In the genomic region with DNA sequence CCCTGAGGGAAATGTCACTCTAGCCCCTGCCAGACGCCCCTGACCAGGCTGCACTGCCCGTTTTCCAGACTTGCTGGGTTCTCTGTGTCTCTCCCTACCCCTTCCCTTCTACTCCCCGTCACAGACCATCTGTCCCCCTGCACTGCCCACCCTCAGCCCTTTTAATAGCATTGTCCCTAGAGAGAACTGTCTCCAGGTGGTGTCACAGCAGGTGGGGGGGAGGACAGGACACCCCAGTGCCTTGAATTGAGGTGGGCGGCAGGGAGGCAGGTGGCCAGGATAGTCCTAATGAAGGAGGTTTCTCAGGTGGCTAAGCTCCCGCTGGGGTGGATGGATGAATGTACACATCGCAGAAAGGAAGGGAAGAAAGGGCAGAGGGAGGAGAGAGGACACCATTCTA, we compare ENCODE assay signal across 13 mouse cellular contexts. TPM values are rescaled to one million over a fixed set of nuclear protein-coding genes. Genes with fewer than 3 reads are reported as not detected.
DNase-seq lines count a peak whose midpoint lies in the region; ATAC-seq and TF ChIP-seq lines count a peak whose summit lies in the region.
"Had no signal": no experiment of that assay in that cellular context is flagged by ENCODE, and none has a peak within 500 bp of the region (broad histone marks: within the 10 kb centered on the region; RNA-seq: fewer than 3 reads in every experiment).

No protein-coding gene starts in this region.

- no peaks in the 10 kb centered on the region for H3K9me3 ChIP-seq in heart, embryonic 13.5 days
- H3K9me3 ChIP-seq in embryonic facial prominence, embryonic 13.5 days: no peaks in the 10 kb centered on the region
- no peaks in the 10 kb centered on the region for H3K9me3 ChIP-seq in hindbrain, embryonic 13.5 days
- no peaks in the 10 kb centered on the region for H3K9me3 ChIP-seq in midbrain, postnatal 0 days (ENCODE audit: low read length)
- no peaks in the 10 kb centered on the region for H3K9me3 ChIP-seq in kidney, embryonic 16.5 days (ENCODE audit: low read length)
- H3K9me3 ChIP-seq: embryonic facial prominence, embryonic 15.5 days had no signal

- 25% methylated on average over 6 of the region's 6 CpGs for WGBS in heart, embryonic 13.5 days
- 40% methylated on average over 6 of the region's 6 CpGs for WGBS in heart, adult 2 months
- WGBS in embryonic facial prominence, embryonic 13.5 days: 11% methylated on average over 6 of the region's 6 CpGs
- WGBS in hindbrain, embryonic 13.5 days: 7% methylated on average over 6 of the region's 6 CpGs
- WGBS in midbrain, postnatal 0 days: 13% methylated on average over 6 of the region's 6 CpGs
- WGBS in kidney, embryonic 16.5 days: 21% methylated on average over 6 of the region's 6 CpGs

- H3K4me3 ChIP-seq in heart, embryonic 13.5 days: no peak overlapping the region
- H3K4me3 ChIP-seq in heart, adult 2 months: no peak overlapping the region
- H3K4me3 ChIP-seq in embryonic facial prominence, embryonic 13.5 days: no peak overlapping the region
- H3K4me3 ChIP-seq in hindbrain, embryonic 13.5 days: no peak overlapping the region
- H3K4me3 ChIP-seq in midbrain, postnatal 0 days (ENCODE audit: low read depth, low read length): no peak overlapping the region
- no peak overlapping the region for H3K4me3 ChIP-seq in kidney, embryonic 16.5 days (ENCODE audit: low read length)
- H3K4me3 ChIP-seq: embryonic facial prominence, embryonic 15.5 days had no signal

- H3K79me2 ChIP-seq in heart, adult 2 months (replicated peaks; ENCODE audit: control insufficient read depth, insufficient read depth, low read length): no peaks in the 10 kb centered on the region

- peaks cover 47% of the 10 kb centered on the region for H3K27me3 ChIP-seq in heart, embryonic 13.5 days (replicated peaks)
- no peaks in the 10 kb centered on the region for H3K27me3 ChIP-seq in heart, adult 2 months (ENCODE audit: control insufficient read depth, insufficient read depth, low read length)
- H3K27me3 ChIP-seq in embryonic facial prominence, embryonic 13.5 days: peaks cover 72% of the 10 kb centered on the region
- H3K27me3 ChIP-seq in hindbrain, embryonic 13.5 days: peaks cover 30% of the 10 kb centered on the region
- no peaks in the 10 kb centered on the region; the same call in 1 of the 2 replicates for H3K27me3 ChIP-seq in midbrain, postnatal 0 days (ENCODE audit: insufficient read depth, low read length)
- peaks cover 27% of the 10 kb centered on the region for H3K27me3 ChIP-seq in kidney, embryonic 16.5 days (ENCODE audit: insufficient read depth, low read length)

- peak overlapping the region; percentile 55 for H3K9ac ChIP-seq in heart, embryonic 13.5 days
- no peak overlapping the region for H3K9ac ChIP-seq in heart, adult 2 months (ENCODE audit: low read depth, low read length)
- 0 out of 2 replicates have a peak overlapping the region, but pooled peaks have one; percentile 21 for H3K9ac ChIP-seq in embryonic facial prominence, embryonic 13.5 days
- peak overlapping the region; percentile 63 for H3K9ac ChIP-seq in hindbrain, embryonic 13.5 days
- H3K9ac ChIP-seq in midbrain, postnatal 0 days (replicated peaks; ENCODE audit: low read length, poor library complexity, severe bottlenecking): peak overlapping the region; percentile 42; the same call in 1 of the 2 replicates
- no peak overlapping the region; the same call in 1 of the 2 replicates for H3K9ac ChIP-seq in kidney, embryonic 16.5 days (replicated peaks; ENCODE audit: low read length)
- H3K9ac ChIP-seq: embryonic facial prominence, embryonic 15.5 days had no signal

- no peak for TF ChIP-seq POLR2A in heart, adult 2 months (IDR thresholded peaks at IDR 0.05; ENCODE audit: insufficient read depth, low read depth, low read length)

- no peak for DNase-seq in heart, adult 2 months
- no peak for DNase-seq in midbrain, postnatal 0 days (ENCODE audit: low spot score)
- no peak for DNase-seq in B cell, adult 2 months
- DNase-seq in spleen, postnatal 14 days (ENCODE audit: low spot score in 2 of 2): no peak
- DNase-seq: kidney, adult 11 months; thymus, adult 18-20 months had no signal

- TF ChIP-seq EP300 in heart, adult 2 months (IDR thresholded peaks at IDR 0.05; ENCODE audit: insufficient read depth, low read depth, low read length): no peak

- no peaks in the 10 kb centered on the region for H3K36me3 ChIP-seq in heart, embryonic 13.5 days
- H3K36me3 ChIP-seq in heart, adult 2 months (ENCODE audit: control insufficient read depth, insufficient read depth, low read length): no peaks in the 10 kb centered on the region
- no peaks in the 10 kb centered on the region for H3K36me3 ChIP-seq in embryonic facial prominence, embryonic 13.5 days
- no peaks in the 10 kb centered on the region for H3K36me3 ChIP-seq in hindbrain, embryonic 13.5 days
- H3K36me3 ChIP-seq in midbrain, postnatal 0 days (ENCODE audit: insufficient read depth, low read length): no peaks in the 10 kb centered on the region
- H3K36me3 ChIP-seq in kidney, embryonic 16.5 days (ENCODE audit: insufficient read depth, low read length): no peaks in the 10 kb centered on the region
- H3K36me3 ChIP-seq: embryonic facial prominence, embryonic 15.5 days had no signal

- intact Hi-C loops in heart, adult 2 months (cut with DNase I): loop anchor here (10.0 kb wide), 1 partner anchor 440 kb away; no protein-coding TSS in a partner anchor

- no peak overlapping the region for H3K27ac ChIP-seq in heart, embryonic 13.5 days (replicated peaks)
- no peak overlapping the region for H3K27ac ChIP-seq in heart, adult 2 months
- no peak overlapping the region for H3K27ac ChIP-seq in embryonic facial prominence, embryonic 13.5 days
- H3K27ac ChIP-seq in hindbrain, embryonic 13.5 days: peak overlapping the region; percentile 35; the same call in 1 of the 2 replicates
- H3K27ac ChIP-seq in midbrain, postnatal 0 days (ENCODE audit: low read depth, low read length): no peak overlapping the region
- H3K27ac ChIP-seq in kidney, embryonic 16.5 days (ENCODE audit: low read length): no peak overlapping the region
- H3K27ac ChIP-seq: embryonic facial prominence, embryonic 15.5 days had no signal

- ATAC-seq in heart, embryonic 13.5 days (ENCODE audit: extremely low read depth, insufficient number of reproducible peaks, low FRiP score, low TSS enrichment): no peak
- ATAC-seq in embryonic facial prominence, embryonic 13.5 days (ENCODE audit: insufficient number of reproducible peaks, insufficient read depth, low FRiP score, low TSS enrichment, low read depth): no peak
- ATAC-seq in hindbrain, embryonic 13.5 days (ENCODE audit: low FRiP score): no peak
- ATAC-seq in midbrain, postnatal 0 days (ENCODE audit: low FRiP score): no peak
- ATAC-seq in kidney, embryonic 16.5 days (ENCODE audit: low FRiP score, low TSS enrichment): no peak

- TF ChIP-seq CTCF in heart, adult 2 months (IDR thresholded peaks at IDR 0.05): no peak
- TF ChIP-seq CTCF in midbrain, postnatal 0 days (IDR thresholded peaks at IDR 0.05): no peak

- no peak overlapping the region for H3K4me2 ChIP-seq in heart, embryonic 13.5 days
- H3K4me2 ChIP-seq in embryonic facial prominence, embryonic 13.5 days: no peak overlapping the region
- no peak overlapping the region; the same call in 1 of the 2 replicates for H3K4me2 ChIP-seq in hindbrain, embryonic 13.5 days
- H3K4me2 ChIP-seq in midbrain, postnatal 0 days (ENCODE audit: low read depth, low read length, poor library complexity, severe bottlenecking): 0 out of 2 replicates have a peak overlapping the region, but pooled peaks have one; percentile 20
- H3K4me2 ChIP-seq in kidney, embryonic 16.5 days (replicated peaks; ENCODE audit: low read depth, low read length): no peak overlapping the region
- H3K4me2 ChIP-seq: embryonic facial prominence, embryonic 15.5 days had no signal

- H3K4me1 ChIP-seq in heart, embryonic 13.5 days: peaks cover 39% of the 10 kb centered on the region
- H3K4me1 ChIP-seq in heart, adult 2 months (ENCODE audit: control insufficient read depth, insufficient read depth, low read length): peaks cover 4% of the 10 kb centered on the region
- H3K4me1 ChIP-seq in embryonic facial prominence, embryonic 13.5 days: no peaks in the 10 kb centered on the region
- H3K4me1 ChIP-seq in hindbrain, embryonic 13.5 days (replicated peaks): peaks cover 29% of the 10 kb centered on the region
- H3K4me1 ChIP-seq in midbrain, postnatal 0 days (ENCODE audit: insufficient read depth, low read length): peaks cover 5% of the 10 kb centered on the region; the same call in 1 of the 2 replicates
- H3K4me1 ChIP-seq in kidney, embryonic 16.5 days (ENCODE audit: insufficient read depth, low read length): no peaks in the 10 kb centered on the region

RNA-seq across cellular contexts. Expression of gene Ndrg4, which starts 17.9 kb away (rescaled TPM):
- 256 and 289 TPM in 2 replicates for polyA plus RNA-seq in heart, embryonic 13.5 days (2015; fragmentation: Nextera tagmentation; extraction: Ambion mirVana)
- 100 to 1,000 TPM; 147 to 152 TPM for total RNA-seq in heart, adult 2 months (2021)
- 370 and 528 TPM in 2 replicates for polyA plus RNA-seq in heart, adult 2 months (2012; rRNA removed)
- 16.2 and 18.0 TPM in 2 replicates for polyA plus RNA-seq in embryonic facial prominence, embryonic 13.5 days (2015; fragmentation: Nextera tagmentation; extraction: Ambion mirVana)
- 224 and 229 TPM in 2 replicates for polyA plus RNA-seq in hindbrain, embryonic 13.5 days (2015; fragmentation: Nextera tagmentation; extraction: Ambion mirVana)
- 814 and 937 TPM in 2 replicates for total RNA-seq in midbrain, postnatal 0 days (2014; rRNA removed)
- polyA plus RNA-seq in midbrain, postnatal 0 days (2015; fragmentation: Nextera tagmentation; extraction: Ambion mirVana): 641 and 735 TPM in 2 replicates
- 20.1 and 23.7 TPM in 2 replicates for polyA plus RNA-seq in kidney, embryonic 16.5 days (2015; fragmentation: Nextera tagmentation; extraction: Ambion mirVana)
- total RNA-seq: granulocyte monocyte progenitor cell, adult 5-6 weeks; monocyte, adult 5-6 weeks had no signal

RNA-seq across cellular contexts. Expression of gene Setd6, which starts 21.1 kb away (rescaled TPM):
- polyA plus RNA-seq in heart, embryonic 13.5 days (2015; fragmentation: Nextera tagmentation; extraction: Ambion mirVana): 15.9 and 18.1 TPM in 2 replicates
- total RNA-seq in heart, adult 2 months (2021): 10 to 100 TPM; 14.3 to 15.3 TPM
- 8.0 and 13.1 TPM in 2 replicates for polyA plus RNA-seq in heart, adult 2 months (2012; rRNA removed)
- polyA plus RNA-seq in embryonic facial prominence, embryonic 13.5 days (2015; fragmentation: Nextera tagmentation; extraction: Ambion mirVana): 20.3 and 21.0 TPM in 2 replicates
- polyA plus RNA-seq in hindbrain, embryonic 13.5 days (2015; fragmentation: Nextera tagmentation; extraction: Ambion mirVana): 23.6 and 23.7 TPM in 2 replicates
- total RNA-seq in midbrain, postnatal 0 days (2014; rRNA removed): 15.7 and 23.6 TPM in 2 replicates
- 41.8 and 44.3 TPM in 2 replicates for polyA plus RNA-seq in midbrain, postnatal 0 days (2015; fragmentation: Nextera tagmentation; extraction: Ambion mirVana)
- polyA plus RNA-seq in kidney, embryonic 16.5 days (2015; fragmentation: Nextera tagmentation; extraction: Ambion mirVana): 21.3 and 22.7 TPM in 2 replicates

Comparison
In these comparisons a context has a peak if more than half of its experiments do, and no peak if none do; other contexts are left out.
1. H3K9ac ChIP-seq: peak in heart, embryonic 13.5 days (single experiment), embryonic facial prominence, embryonic 13.5 days (single experiment), hindbrain, embryonic 13.5 days (single experiment) and midbrain, postnatal 0 days (single experiment); none in heart, adult 2 months (single experiment) and kidney, embryonic 16.5 days (single experiment).